Mouse (Mus musculus): ENCODE data around the gene Slc22a13. TPM values are rescaled to one million over a fixed set of nuclear protein-coding genes. Genes with fewer than 3 reads are reported as not detected.

Gene Slc22a13
- polyA plus RNA-seq, 1 experiment from 2014 or later, result not detected

Other genes with a start within 250 kb of the Slc22a13 start
- gene Vill, start 156.3 kb downstream of the Slc22a13 start, polyA plus RNA-seq (2015; fragmentation: Nextera tagmentation; extraction: Ambion mirVana), result 17.1 and 19.0 TPM in 2 replicates
- 48.7 and 49.1 TPM in 2 replicates for gene Plcd1, start 115.6 kb downstream of the Slc22a13 start, polyA plus RNA-seq (2015; fragmentation: Nextera tagmentation; extraction: Ambion mirVana)
- 1.4 and 3.5 TPM in 2 replicates for gene Dlec1, start 106.6 kb downstream of the Slc22a13 start, polyA plus RNA-seq (2015; fragmentation: Nextera tagmentation; extraction: Ambion mirVana)
- 2.1 and 3.0 TPM in 2 replicates for gene Acaa1b, start 52.0 kb downstream of the Slc22a13 start, polyA plus RNA-seq (2015; fragmentation: Nextera tagmentation; extraction: Ambion mirVana)
- not detected in 2 replicates for gene Gm47289, start 49.9 kb downstream of the Slc22a13 start, polyA plus RNA-seq (2015; fragmentation: Nextera tagmentation; extraction: Ambion mirVana)
- 11.8 and 12.1 TPM in 2 replicates for gene Oxsr1, start 113.3 kb upstream of the Slc22a13 start, polyA plus RNA-seq (2015; fragmentation: Nextera tagmentation; extraction: Ambion mirVana)
- 117 and 120 TPM in 2 replicates for gene Acaa1a, start 130.6 kb upstream of the Slc22a13 start, polyA plus RNA-seq (2015; fragmentation: Nextera tagmentation; extraction: Ambion mirVana)
- 32.1 and 33.1 TPM in 2 replicates for gene Myd88, start 132.3 kb upstream of the Slc22a13 start, polyA plus RNA-seq (2015; fragmentation: Nextera tagmentation; extraction: Ambion mirVana)
- gene Xylb, start 148.3 kb upstream of the Slc22a13 start, polyA plus RNA-seq (2015; fragmentation: Nextera tagmentation; extraction: Ambion mirVana), result 5.5 and 7.7 TPM in 2 replicates
- 0.08 TPM in 1 of 2 replicates, not detected in the other for gene Slc22a14, start 156.5 kb upstream of the Slc22a13 start, polyA plus RNA-seq (2015; fragmentation: Nextera tagmentation; extraction: Ambion mirVana)
- gene Acvr2b, start 193.0 kb upstream of the Slc22a13 start, polyA plus RNA-seq (2015; fragmentation: Nextera tagmentation; extraction: Ambion mirVana), result 20.8 and 21.4 TPM in 2 replicates
- gene Exog, start 235.8 kb upstream of the Slc22a13 start, polyA plus RNA-seq (2015; fragmentation: Nextera tagmentation; extraction: Ambion mirVana), result 25.6 TPM in 2 replicates